Mouse (Mus musculus) c-Kit-negative CD71-positive TER-119-positive erythroid progenitor cells, embryonic 14.5 days (primary cell): ENCODE data around the gene Nup93.

Experiments
- DNase-seq: peaks from one replicate; pipeline ENCODE4 v3.0.0-alpha.2; 2013; ENCODE audit warnings: low read depth, low spot score

The Nup93 gene

GRCm38 (mm10) chr8:94186542-94186941 is 27.8 kb upstream of the Nup93 start:
- DNase-seq, result peak; percentile 83

DNA sequence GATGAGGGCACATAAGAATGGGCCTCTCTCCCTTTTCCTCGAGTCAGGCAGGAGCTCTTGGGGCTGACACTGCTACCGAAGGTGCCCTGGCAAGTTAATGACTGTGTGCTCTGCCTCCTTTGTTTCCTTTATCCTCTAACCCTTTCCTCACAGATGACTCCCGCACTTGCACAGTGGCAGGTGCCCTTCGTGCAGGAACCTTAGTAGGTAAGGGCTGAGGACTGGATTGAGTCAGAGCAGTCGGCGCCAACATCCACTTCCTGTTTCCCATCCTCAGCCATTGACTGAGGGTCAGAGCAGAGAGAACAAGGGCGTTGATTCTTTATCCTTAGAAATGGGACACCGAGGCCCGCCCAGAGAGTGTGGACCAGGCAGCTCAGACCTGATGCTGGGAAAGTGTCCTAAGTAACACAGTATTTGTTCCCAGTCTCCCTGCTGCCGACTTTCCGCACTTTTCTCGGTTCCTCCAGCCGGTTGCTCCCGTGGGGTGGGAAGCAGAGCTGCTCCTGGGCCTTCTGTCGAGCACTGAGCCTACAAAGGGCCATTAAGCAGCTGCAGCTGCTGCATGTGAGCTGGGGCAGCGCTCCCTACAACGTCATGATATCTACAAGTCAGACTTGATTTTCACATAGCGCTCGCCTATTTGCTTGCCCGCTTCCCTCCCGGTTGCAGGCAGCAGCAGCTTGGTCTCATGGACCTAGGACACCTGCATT is 26.9 kb upstream of the Nup93 start:
- DNase-seq, result no peak

DNA sequence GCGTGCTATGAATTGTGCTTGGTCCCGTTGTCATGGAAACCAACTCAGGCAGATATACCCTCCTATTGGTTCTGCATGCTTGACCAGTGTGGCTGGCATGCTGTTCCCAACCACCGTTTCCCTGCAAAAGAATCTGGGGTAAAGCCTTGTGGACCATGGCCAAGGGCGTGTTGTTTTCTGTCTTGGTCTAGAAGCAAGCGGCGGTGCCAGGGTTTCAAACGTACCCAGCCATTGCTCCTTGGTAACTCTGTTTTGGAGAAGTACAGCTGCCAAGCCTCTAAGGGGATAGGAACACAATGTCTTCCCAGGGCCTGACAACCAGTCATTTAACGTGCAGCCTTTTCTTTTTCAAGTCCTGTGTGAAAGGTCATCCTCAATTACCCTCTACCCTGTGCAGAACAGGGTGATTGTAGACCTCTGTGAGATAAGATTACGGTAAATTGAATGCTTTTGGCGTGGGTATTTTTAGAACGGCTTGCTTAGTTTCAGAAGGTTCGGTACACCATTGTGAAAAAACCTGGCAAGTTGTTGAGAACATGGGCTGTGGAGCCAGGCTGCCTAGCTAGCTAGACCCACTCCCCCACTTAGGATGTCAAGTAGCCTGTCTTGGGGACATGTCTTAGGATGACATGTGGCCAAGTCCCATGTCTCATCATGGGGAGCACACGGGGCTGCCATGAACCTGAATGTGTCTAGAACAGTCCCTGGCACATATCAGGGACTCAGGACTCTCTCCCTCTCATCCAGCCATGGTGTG is 24.9 kb upstream of the Nup93 start:
- DNase-seq, result no peak

DNA sequence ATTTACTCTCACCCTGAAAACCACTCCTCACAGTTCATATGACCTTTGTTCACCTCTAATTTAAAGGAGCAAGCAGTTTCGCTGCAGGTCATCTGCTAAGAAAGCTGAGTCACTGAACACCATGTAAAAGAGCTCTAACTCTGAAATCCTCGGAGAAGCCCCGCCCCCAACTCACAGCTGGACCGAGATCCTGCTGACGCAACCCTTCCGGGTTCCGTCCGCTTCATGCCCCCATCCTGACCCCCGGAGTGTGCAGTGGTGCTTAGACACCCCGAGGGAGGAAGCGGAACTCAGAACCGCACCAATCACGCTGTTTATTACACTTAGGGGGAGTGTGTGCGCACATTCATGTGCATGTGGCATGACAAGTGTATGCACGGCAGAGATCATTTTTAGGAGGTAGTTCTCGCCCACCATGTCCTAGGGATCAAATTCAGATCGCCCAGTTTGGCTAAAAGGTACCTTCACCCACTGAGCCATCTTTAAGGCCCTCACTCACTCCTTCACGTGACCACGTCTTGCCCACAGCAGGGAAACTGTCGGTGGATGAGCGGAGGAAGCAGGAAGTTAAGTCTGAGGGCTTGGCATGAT is 23.2 kb upstream of the Nup93 start:
- DNase-seq, result no peak

GRCm38 (mm10) chr8:94192926-94193325 is 21.4 kb upstream of the Nup93 start:
- DNase-seq, result no peak

GRCm38 (mm10) chr8:94194591-94195223 is 19.7 kb upstream of the Nup93 start:
- no peak for DNase-seq

DNA sequence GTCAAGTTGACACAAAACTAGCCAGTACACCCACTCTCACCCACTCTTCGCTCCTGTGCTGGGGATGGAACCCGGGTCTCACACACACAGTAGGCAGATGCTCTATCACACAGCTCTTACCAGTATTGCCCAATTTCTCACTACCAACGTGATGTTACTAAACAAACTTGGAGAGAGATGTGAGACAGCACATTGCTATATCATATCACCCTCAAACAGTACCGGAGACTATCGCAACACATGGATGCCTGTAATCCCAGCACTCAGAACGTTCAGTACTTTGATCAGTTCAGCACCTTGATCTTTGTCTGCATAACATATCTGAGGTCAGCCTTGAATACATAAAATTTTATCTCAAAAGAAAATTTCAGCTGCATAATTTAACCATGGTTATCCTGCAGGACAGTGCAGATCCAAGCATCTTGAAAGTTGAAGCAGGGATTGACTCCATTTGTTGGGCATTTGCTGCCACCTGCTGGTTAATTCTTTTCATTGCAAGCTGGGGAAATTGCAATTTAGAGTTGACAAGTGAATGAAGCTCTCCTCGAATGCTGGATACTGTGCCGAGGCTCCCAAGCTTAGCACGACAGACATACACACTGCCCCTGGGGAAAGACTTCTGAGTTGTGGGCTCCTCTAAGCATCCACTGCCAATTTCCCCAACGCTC is 15.0 kb upstream of the Nup93 start:
- peak; percentile 72 for DNase-seq

GRCm38 (mm10) chr8:94204043-94204442 is 10.3 kb upstream of the Nup93 start:
- no peak for DNase-seq

DNA sequence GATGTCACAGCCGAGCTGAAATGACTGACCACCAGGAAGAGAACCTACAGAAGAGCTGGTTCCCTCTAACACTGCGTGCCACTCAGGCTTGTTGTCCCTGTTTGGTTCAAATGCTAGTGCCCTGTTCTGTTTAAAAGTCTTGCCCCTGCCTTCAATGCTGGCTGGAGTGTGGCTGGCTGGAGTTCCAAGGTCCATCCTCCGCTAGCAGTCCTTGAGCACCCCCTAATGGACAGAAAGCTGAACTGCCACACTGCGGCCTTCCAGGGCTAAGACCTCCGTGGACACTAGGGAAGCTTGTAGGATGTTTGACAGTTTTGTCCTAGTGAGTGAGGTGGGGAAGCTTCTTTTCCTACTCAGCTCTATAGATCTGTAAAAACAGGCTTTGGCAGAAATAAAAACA is 8.6 kb upstream of the Nup93 start:
- no peak for DNase-seq

DNA sequence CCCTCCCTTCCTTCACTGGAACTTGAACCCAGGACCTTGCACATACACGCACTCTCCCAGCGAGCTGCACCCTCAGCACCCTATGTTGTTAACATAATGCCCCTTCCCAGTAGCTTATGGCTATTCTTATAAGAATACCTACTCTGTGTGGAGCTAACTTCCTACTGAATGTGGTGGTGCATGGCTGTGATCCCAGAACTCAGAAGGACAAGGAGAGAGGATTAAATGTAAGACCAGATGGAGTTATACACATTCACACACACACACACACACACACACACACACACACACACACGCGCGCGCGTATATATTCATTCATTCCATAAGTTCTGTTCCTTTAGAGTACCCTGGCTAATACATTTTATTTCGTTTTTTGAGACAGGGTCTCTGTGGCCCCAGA is 8.1 kb upstream of the Nup93 start:
- DNase-seq, result no peak

GRCm38 (mm10) chr8:94207491-94207890 is 6.9 kb upstream of the Nup93 start:
- no peak for DNase-seq

- DNase-seq, result no peak
Measured at GRCm38 (mm10) chr8:94209639-94210038, 4.7 kb upstream of the Nup93 start.

- no peak for DNase-seq
Measured at GRCm38 (mm10) chr8:94210225-94210624, 4.1 kb upstream of the Nup93 start.

GRCm38 (mm10) chr8:94213819-94214218 is 545 bp upstream of the Nup93 start:
- DNase-seq, result no peak

DNA sequence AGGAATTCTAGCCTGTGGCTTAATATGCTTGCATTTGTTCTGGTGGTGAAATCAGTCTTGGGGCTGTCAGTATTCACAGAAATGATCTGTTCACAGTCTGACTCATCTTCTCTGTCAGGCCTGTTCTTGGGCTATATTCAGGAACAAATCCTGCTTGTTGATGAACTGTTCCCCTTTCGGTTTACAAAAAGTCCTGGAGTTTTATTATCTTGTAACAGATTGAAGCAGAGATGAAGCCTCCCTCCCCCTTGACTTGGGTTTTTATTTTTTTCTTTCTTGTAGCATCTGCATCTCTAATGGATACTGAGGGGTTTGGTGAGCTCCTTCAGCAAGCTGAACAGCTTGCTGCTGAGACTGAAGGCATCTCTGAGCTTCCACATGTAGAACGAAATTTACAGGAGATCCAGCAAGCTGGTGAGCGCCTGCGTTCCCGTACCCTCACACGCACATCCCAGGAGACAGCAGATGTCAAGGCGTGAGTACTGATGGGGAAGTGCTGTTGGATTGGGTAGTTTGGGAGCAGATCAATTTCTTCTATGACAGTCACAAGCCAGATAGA is 13.1 kb downstream of the Nup93 start:
- no peak for DNase-seq

GRCm38 (mm10) chr8:94240240-94240751 is 25.9 kb downstream of the Nup93 start:
- DNase-seq, result no peak

- DNase-seq, result no peak
Measured at GRCm38 (mm10) chr8:94249836-94250435, 35.6 kb downstream of the Nup93 start.

- no peak for DNase-seq
Measured at GRCm38 (mm10) chr8:94258881-94259280, 44.5 kb downstream of the Nup93 start.

DNA sequence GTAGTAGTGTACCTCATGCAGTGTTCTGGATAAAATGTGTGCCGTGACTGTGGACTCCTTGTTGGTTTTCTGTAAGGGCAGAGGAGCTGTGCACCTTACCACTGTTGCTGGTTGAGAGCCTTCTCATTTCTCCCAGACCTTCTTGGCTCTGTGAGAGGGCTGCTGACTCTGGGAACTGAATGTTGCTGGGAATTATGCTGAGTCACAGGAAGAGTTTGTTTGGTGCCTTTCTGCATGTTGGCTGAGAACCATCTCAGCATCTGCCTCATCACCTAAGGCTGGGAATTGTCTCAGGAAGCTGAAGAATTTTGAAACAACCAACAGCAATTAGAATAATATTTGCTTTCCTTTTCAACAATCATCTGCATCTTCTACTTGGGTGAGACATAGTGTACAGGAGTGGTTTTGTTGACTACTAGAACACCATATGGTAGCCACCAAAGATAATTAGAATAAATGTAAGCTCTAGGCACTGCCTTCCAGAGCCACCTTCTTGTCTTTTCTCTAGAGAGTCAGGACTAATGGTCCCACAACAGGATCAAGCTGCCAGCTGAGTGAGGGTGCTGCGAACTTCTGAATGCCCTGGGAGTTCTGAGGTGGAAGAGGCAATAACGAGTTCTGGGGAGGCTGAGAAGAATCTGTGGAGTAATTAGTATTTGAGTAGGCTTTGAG is 48.4 kb downstream of the Nup93 start:
- DNase-seq, result no peak
